Mouse (Mus musculus): ENCODE measurements at regions not wholly inside any gene's neighbourhood (a gene's known extent, or its start where the extent isn't known, plus 50 kb on each side); places are given as distances from the start of the nearest gene placed in this dataset.
A peak's percentile ranks its signal among the peaks of the same experiment; 100 is the strongest.

DNA sequence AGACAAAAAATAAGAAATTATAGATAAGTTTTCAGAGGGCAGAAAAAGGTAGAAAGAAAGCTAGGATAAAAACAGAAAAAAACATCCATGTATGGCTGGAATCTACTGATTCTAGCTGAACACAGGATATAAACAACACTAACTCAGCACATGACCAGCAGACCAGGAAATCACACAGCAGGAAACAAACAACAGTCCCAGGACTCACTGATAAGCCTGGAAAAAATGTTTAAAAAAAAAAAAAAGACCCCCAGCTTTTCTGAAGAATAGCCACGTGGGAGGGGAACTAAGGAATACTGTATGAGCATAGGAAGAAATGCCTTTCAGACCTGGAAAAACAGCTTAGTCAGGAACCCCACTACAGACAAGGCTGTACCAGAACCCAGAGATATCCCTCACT, 145.7 kb downstream of the Tmem17 start:
- Histone ChIP-seq H3K36me3 (ENCODE audit: control insufficient read depth, insufficient read depth, low read length) (no peaks in the 10 kb centered on the region), H3K4me1 (replicated peaks; ENCODE audit: control insufficient read depth, insufficient read depth, low read length) (0 out of 2 replicates have a peak, but pooled peaks cover 2% of the 10 kb centered on the region), H3K27ac (ENCODE audit: low read depth, low read length) (no peak overlapping the region), H3K4me2 (ENCODE audit: low read depth, low read length, severe bottlenecking) (no peak overlapping the region), H3K27me3 (ENCODE audit: control insufficient read depth, insufficient read depth, low read length) (no peaks in the 10 kb centered on the region), H3K4me3 (ENCODE audit: low read depth, low read length) (no peak overlapping the region), H3K9ac (ENCODE audit: low read length) (no peak overlapping the region), H3K9me3 (ENCODE audit: control insufficient read depth, low read length) (no peaks in the 10 kb centered on the region)
- DNase-seq (ENCODE audit: low spot score), result no peak
- WGBS, result 64% methylated on average over 1 of the region's 1 CpGs
- no peak for ATAC-seq (replicated peaks; ENCODE audit: low FRiP score)

DNA sequence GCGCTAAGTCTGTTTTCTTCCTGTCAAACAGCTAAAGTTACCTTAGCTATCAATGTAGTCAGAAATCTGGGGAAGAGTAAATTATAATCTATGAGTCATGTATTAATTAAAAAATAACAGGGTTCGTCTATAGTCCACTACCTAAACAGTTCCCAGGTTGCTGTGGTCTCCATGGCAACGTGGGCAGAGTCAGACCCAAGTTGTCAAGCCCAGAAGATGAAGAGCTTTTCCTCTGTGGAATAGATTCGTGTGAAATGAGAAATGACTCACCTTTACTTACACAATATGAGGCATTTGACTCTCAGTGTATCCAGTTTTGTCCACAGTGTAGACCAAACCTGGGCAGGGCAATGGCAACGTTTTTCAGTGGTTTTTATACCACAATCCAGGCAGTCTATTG, 149.2 kb downstream of the Tmem17 start:
- Histone ChIP-seq H3K4me1 (replicated peaks; ENCODE audit: control insufficient read depth, insufficient read depth, low read length) (0 out of 2 replicates have a peak, but pooled peaks cover 2% of the 10 kb centered on the region), H3K9me3 (ENCODE audit: control insufficient read depth, low read length) (no peaks in the 10 kb centered on the region), H3K27ac (ENCODE audit: low read depth, low read length) (no peak overlapping the region), H3K9ac (ENCODE audit: low read length) (no peak overlapping the region), H3K27me3 (ENCODE audit: control insufficient read depth, insufficient read depth, low read length) (no peaks in the 10 kb centered on the region), H3K4me2 (ENCODE audit: low read depth, low read length, severe bottlenecking) (no peak overlapping the region), H3K4me3 (ENCODE audit: low read depth, low read length) (no peak overlapping the region), H3K36me3 (ENCODE audit: control insufficient read depth, insufficient read depth, low read length) (no peaks in the 10 kb centered on the region)
- DNase-seq (ENCODE audit: low spot score), result no peak
- WGBS, result 64% methylated on average over 5 of the region's 5 CpGs
- no peak for ATAC-seq (replicated peaks; ENCODE audit: low FRiP score)

DNA sequence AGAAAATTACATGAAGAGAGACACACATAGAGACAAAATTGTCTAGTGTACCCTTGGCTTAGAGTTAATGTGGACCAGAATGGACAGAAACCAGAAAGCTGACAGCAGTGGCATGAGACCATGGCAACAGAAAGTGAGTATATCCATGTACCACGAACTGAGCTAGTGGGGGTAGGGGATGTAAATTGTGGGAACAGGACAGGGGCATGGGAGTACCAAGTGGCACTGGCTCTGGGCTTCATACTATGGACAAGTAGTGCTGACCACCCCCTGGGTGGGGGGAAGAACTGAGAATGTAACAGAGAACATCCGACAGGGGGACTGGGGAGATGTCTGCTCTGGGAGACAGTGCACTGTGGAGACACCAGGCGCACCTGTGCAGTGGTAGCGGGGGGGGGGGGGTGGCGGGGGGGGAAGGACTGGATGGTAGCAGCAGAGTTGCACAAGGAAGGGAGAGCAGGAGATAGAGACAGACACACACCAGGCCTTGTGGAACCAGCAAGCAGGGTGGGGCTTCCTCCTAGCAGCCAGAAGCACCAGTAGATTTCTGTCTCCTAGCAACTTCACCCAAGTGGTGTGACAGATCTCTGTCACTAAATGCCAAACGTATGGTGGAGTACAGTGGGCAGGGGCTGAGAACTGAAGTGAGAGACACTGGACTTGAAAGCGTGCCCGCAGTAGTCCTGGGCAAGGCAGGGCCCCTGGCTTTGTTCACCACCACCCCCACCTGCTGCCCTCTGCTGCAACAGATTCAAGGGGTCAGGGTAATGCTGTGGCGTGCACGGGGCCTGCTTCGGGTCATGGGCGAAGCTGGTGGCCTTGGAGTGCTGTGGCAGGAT, 150.0 kb downstream of the Tmem17 start:
- H3K4me2 ChIP-seq (ENCODE audit: low read depth, low read length, severe bottlenecking), result no peak overlapping the region
- no peak overlapping the region for H3K27ac ChIP-seq (ENCODE audit: low read depth, low read length)
- 0 out of 2 replicates have a peak, but pooled peaks cover 2% of the 10 kb centered on the region for H3K4me1 ChIP-seq (replicated peaks; ENCODE audit: control insufficient read depth, insufficient read depth, low read length)
- no peak overlapping the region for H3K9ac ChIP-seq (ENCODE audit: low read length)
- no peak overlapping the region for H3K4me3 ChIP-seq (ENCODE audit: low read depth, low read length)
- no peaks in the 10 kb centered on the region for H3K9me3 ChIP-seq (ENCODE audit: control insufficient read depth, low read length)
- H3K27me3 ChIP-seq (ENCODE audit: control insufficient read depth, insufficient read depth, low read length), result no peaks in the 10 kb centered on the region
- DNase-seq (ENCODE audit: low spot score), result no peak
- WGBS, result 50% methylated on average over 10 of the region's 12 CpGs
- ATAC-seq (replicated peaks; ENCODE audit: low FRiP score), result 0 out of 2 replicates have a peak, but pooled peaks have one; percentile 30
- no peaks in the 10 kb centered on the region for H3K36me3 ChIP-seq (ENCODE audit: control insufficient read depth, insufficient read depth, low read length)

DNA sequence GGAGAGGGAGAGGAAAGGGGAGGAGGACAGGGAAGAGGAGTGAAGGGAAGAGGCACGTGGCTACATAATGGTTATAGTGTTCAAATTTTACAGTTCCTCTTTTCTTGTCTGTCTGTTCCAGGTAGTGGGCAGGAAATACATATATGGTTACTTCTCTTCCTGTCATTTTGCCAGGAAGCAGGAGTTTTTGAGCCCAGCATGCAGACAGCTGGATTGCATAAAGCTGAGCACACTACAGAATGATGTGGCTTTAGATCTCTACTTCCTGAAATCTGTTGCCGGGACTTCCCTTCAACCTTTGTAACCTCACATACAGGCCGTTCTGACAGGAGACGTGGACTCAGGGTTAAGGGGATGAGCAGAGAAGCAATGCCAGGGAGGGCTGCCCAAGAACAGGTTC, 154.1 kb downstream of the Tmem17 start:
- 60% methylated on average over 4 of the region's 4 CpGs for WGBS
- no peak overlapping the region for H3K27ac ChIP-seq (ENCODE audit: low read depth, low read length)
- H3K27me3 ChIP-seq (ENCODE audit: control insufficient read depth, insufficient read depth, low read length), result no peaks in the 10 kb centered on the region
- H3K9ac ChIP-seq (ENCODE audit: low read length), result no peak overlapping the region
- H3K4me1 ChIP-seq (replicated peaks; ENCODE audit: control insufficient read depth, insufficient read depth, low read length), result 0 out of 2 replicates have a peak, but pooled peaks cover 2% of the 10 kb centered on the region
- ATAC-seq (replicated peaks; ENCODE audit: low FRiP score) (no peak), DNase-seq (ENCODE audit: low spot score) (no peak)
- no peak overlapping the region for H3K4me3 ChIP-seq (ENCODE audit: low read depth, low read length)
- H3K4me2 ChIP-seq (ENCODE audit: low read depth, low read length, severe bottlenecking), result no peak overlapping the region
- H3K36me3 ChIP-seq (ENCODE audit: control insufficient read depth, insufficient read depth, low read length), result no peaks in the 10 kb centered on the region
- no peaks in the 10 kb centered on the region for H3K9me3 ChIP-seq (ENCODE audit: control insufficient read depth, low read length)

DNA sequence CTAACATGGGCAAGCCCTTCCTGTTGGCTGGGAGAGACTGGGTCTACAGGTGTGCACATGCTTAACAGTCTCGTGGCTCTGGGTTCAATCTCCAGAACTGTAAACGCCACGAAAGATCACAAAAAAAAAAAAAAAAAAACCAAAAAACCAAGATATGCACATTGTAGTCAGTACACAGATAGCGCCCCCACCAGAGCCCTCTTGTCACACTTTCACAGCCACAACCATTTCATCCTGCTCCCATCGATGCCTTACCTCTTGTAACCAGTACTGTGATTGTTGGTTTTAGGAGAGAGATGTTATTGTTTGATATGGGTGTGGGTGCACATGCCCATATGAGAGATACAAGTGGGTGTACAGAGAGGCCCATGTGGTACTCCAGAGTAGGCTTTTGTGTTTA, 154.5 kb downstream of the Tmem17 start:
- no peak for ATAC-seq (replicated peaks; ENCODE audit: low FRiP score)
- Histone ChIP-seq H3K9me3 (ENCODE audit: control insufficient read depth, low read length) (no peaks in the 10 kb centered on the region), H3K36me3 (ENCODE audit: control insufficient read depth, insufficient read depth, low read length) (no peaks in the 10 kb centered on the region), H3K4me1 (replicated peaks; ENCODE audit: control insufficient read depth, insufficient read depth, low read length) (0 out of 2 replicates have a peak, but pooled peaks cover 2% of the 10 kb centered on the region), H3K9ac (ENCODE audit: low read length) (no peak overlapping the region), H3K27ac (ENCODE audit: low read depth, low read length) (no peak overlapping the region), H3K27me3 (ENCODE audit: control insufficient read depth, insufficient read depth, low read length) (no peaks in the 10 kb centered on the region), H3K4me3 (ENCODE audit: low read depth, low read length) (no peak overlapping the region), H3K4me2 (ENCODE audit: low read depth, low read length, severe bottlenecking) (no peak overlapping the region)
- WGBS, result 89% methylated on average over 5 of the region's 5 CpGs
- DNase-seq (ENCODE audit: low spot score), result no peak

DNA sequence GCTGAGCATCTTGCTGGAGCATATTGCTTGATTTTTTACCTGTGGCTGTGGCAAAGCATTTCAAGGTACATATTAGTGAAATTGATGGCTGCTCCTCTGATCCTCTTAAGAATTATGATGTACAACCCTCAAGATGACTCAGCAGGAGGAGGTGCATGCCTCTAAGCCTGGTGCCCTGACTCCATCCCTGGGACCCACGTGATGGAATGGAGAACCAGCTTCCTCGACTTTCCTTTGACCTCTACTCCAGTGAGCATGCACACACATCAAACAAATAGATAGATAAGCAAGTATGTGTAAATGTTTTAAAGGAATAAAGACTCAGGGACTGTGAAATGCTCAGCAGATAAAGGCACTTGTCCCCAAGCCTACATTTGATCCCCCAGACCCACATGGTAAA, 156.3 kb downstream of the Tmem17 start:
- H3K36me3 ChIP-seq (ENCODE audit: control insufficient read depth, insufficient read depth, low read length), result no peaks in the 10 kb centered on the region
- H3K4me2 ChIP-seq (ENCODE audit: low read depth, low read length, severe bottlenecking), result no peak overlapping the region
- no peak overlapping the region for H3K9ac ChIP-seq (ENCODE audit: low read length)
- 0 out of 2 replicates have a peak, but pooled peaks cover 6% of the 10 kb centered on the region for H3K4me1 ChIP-seq (replicated peaks; ENCODE audit: control insufficient read depth, insufficient read depth, low read length)
- H3K9me3 ChIP-seq (ENCODE audit: control insufficient read depth, low read length), result no peaks in the 10 kb centered on the region
- H3K27me3 ChIP-seq (ENCODE audit: control insufficient read depth, insufficient read depth, low read length), result no peaks in the 10 kb centered on the region
- ATAC-seq (replicated peaks; ENCODE audit: low FRiP score) (no peak), DNase-seq (ENCODE audit: low spot score) (no peak)
- no peak overlapping the region for H3K27ac ChIP-seq (ENCODE audit: low read depth, low read length)
- H3K4me3 ChIP-seq (ENCODE audit: low read depth, low read length), result no peak overlapping the region
- 77% methylated on average over 2 of the region's 2 CpGs for WGBS

DNA sequence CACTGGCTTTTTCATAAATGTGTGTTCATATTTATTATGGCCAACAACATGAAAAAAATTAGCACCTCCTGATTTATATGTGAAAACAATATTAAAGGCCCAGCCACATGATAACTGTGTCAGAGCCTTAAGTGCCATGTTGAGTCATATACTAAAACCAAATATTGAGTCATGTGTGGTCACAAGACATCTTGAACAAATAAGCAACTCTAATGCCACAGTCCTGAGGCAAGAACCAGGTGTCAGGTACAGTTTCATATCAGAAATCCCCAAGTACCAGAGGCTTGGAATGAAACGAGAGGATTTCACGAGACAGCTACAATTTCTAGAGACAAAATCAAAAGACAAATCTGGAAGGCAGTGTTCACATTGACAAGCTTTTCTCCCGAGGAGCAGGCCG, 157.4 kb downstream of the Tmem17 start:
- H3K27me3 ChIP-seq (ENCODE audit: control insufficient read depth, insufficient read depth, low read length), result no peaks in the 10 kb centered on the region
- no peaks in the 10 kb centered on the region for H3K9me3 ChIP-seq (ENCODE audit: control insufficient read depth, low read length)
- ATAC-seq (replicated peaks; ENCODE audit: low FRiP score), result no peak
- H3K27ac ChIP-seq (ENCODE audit: low read depth, low read length), result no peak overlapping the region
- H3K4me1 ChIP-seq (replicated peaks; ENCODE audit: control insufficient read depth, insufficient read depth, low read length), result 0 out of 2 replicates have a peak, but pooled peaks cover 6% of the 10 kb centered on the region
- H3K9ac ChIP-seq (ENCODE audit: low read length), result no peak overlapping the region
- no peak overlapping the region for H3K4me2 ChIP-seq (ENCODE audit: low read depth, low read length, severe bottlenecking)
- WGBS, result 91% methylated on average over 4 of the region's 4 CpGs
- no peaks in the 10 kb centered on the region for H3K36me3 ChIP-seq (ENCODE audit: control insufficient read depth, insufficient read depth, low read length)
- no peak overlapping the region for H3K4me3 ChIP-seq (ENCODE audit: low read depth, low read length)
- DNase-seq (ENCODE audit: low spot score), result no peak

DNA sequence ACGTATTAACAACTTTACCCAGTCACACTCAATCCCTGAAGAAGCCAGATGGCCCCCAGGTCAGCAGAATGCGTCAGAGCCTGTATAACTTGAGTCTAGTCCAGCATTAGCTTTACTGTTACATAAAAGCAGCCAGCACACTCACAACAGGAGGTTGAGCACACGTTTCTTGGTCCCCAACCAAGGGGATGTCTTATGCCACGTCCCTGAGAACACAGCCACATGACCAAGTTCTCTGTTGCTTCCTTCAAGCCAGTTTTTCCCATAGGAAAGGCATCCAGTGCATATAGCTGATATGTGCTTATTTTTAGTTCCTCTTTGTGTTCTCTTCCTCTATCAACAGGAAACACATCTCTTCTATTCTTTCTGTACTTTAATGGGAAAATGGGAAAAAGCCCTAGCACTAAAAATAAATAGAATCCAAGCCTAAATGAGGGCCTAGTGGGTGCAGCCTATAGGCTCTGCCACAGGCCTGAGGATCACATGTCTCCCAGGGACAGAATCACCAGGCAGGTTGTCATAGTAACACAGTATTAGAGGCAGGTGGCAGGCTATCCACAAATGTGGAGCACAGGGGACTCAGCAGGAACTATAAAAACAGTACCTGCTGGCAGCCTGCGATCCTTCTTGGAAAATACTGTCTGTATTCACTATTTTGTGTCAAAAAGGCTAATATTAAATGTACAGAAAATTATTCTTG, 160.1 kb downstream of the Tmem17 start:
- 40% methylated on average over 5 of the region's 5 CpGs for WGBS

More for the DNA sequence above, 160.1 kb downstream of the Tmem17 start:
- Histone ChIP-seq H3K9me3 (ENCODE audit: control insufficient read depth, low read length) (no peaks in the 10 kb centered on the region), H3K4me2 (ENCODE audit: low read depth, low read length, severe bottlenecking) (no peak overlapping the region), H3K9ac (ENCODE audit: low read length) (no peak overlapping the region), H3K4me1 (replicated peaks; ENCODE audit: control insufficient read depth, insufficient read depth, low read length) (0 out of 2 replicates have a peak, but pooled peaks cover 6% of the 10 kb centered on the region), H3K36me3 (ENCODE audit: control insufficient read depth, insufficient read depth, low read length) (no peaks in the 10 kb centered on the region), H3K27ac (ENCODE audit: low read depth, low read length) (no peak overlapping the region), H3K27me3 (ENCODE audit: control insufficient read depth, insufficient read depth, low read length) (no peaks in the 10 kb centered on the region), H3K4me3 (ENCODE audit: low read depth, low read length) (no peak overlapping the region)
- ATAC-seq (replicated peaks; ENCODE audit: low FRiP score) (peak; percentile 89), DNase-seq (ENCODE audit: low spot score) (no peak)

All from forebrain, embryonic 11.5 days (tissue).